ENCODE assay signal across 8 mouse cellular contexts in the genomic region with DNA sequence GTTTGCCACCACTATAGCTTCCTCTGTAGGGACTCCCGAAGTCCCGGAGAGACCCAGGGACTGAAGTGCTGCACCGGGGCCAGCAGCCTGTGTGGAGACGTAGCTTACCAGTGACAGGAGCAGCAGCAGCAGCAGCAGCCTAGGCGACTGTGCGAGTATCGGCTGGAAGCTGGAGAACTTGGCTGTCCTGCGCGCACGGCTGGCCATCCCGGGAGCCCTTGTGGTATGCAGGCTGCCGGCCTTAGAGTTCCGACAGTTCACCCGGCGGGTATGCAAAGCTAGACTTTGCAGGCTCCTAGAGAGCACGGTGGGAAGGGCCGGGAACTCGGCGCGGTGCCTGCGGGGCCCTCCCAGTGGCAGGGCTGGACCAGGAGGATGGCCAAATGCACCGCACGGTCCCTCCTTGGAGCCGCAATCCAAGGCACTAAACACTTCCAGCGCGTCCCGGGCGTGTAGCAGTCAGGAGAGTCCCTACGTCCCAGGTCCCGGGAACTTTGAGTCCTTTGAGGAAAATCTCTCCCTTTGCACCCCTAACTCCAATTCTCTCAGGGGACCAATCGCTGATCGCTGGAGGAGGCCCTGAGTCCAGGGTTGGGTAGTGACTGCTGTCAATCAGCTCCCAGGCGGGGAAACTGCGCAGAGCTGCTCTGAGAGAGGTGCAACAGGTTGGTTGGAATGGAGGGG. TPM values are rescaled to one million over a fixed set of nuclear protein-coding genes. Genes with fewer than 3 reads are reported as not detected.
DNase-seq lines count a peak whose midpoint lies in the region; ATAC-seq and TF ChIP-seq lines count a peak whose summit lies in the region.

A gene (minus strand): TSS at position 478 of the 684 bp plus-strand sequence.

- WGBS in hindbrain, embryonic 14.5 days, result under 1% methylated on average over 34 of the region's 34 CpGs

- no peak for TF ChIP-seq CTCF in G1E (IDR thresholded peaks at IDR 0.05; ENCODE audit: low read depth, low read length)
- TF ChIP-seq CTCF in brain, embryonic 14.5 days (IDR thresholded peaks at IDR 0.05; ENCODE audit: borderline replicate concordance, extremely low read depth, insufficient read depth, insufficient read length), result no peak
- no peak for TF ChIP-seq CTCF in gastrocnemius, adult 2 months (IDR thresholded peaks at IDR 0.05)

- intact Hi-C loops in gastrocnemius, adult 2 months (cut with DNase I), result loop anchor here (2.0 to 5.0 kb wide), 2 partner anchors 66 to 130 kb away; no protein-coding TSS in a partner anchor

- H3K27me3 ChIP-seq in G1E (ENCODE audit: insufficient read depth, low read length), result no peaks in the 10 kb centered on the region
- H3K27me3 ChIP-seq in hindbrain, embryonic 14.5 days (ENCODE audit: control insufficient read depth, insufficient read depth, low read length), result peaks cover 37% of the 10 kb centered on the region

- H3K4me3 ChIP-seq in G1E (ENCODE audit: low read depth, low read length), result peak within 1 kb of the TSS; percentile 9; the same call in 1 of the 2 replicates
- peak within 1 kb of the TSS; percentile 85 for H3K4me3 ChIP-seq in gastrocnemius, adult 2 months
- H3K4me3 ChIP-seq in hindbrain, embryonic 14.5 days (replicated peaks; ENCODE audit: low read length), result peak within 1 kb of the TSS; percentile 41

- peak within 1 kb of the TSS; percentile 52 for H3K9ac ChIP-seq in hindbrain, embryonic 14.5 days

- ATAC-seq in G1E (ENCODE audit: extremely low read depth, insufficient number of reproducible peaks, low FRiP score, poor library complexity, severe bottlenecking), result no peak
- peak; percentile 93 for ATAC-seq in hindbrain, embryonic 14.5 days (ENCODE audit: low FRiP score)
- ATAC-seq in inflammation-experienced regulatory T-cells, adult 6 months, result no peak

- no peaks in the 10 kb centered on the region for H3K36me3 ChIP-seq in G1E (replicated peaks)
- H3K36me3 ChIP-seq in hindbrain, embryonic 14.5 days (replicated peaks; ENCODE audit: control insufficient read depth, insufficient read depth), result no peaks in the 10 kb centered on the region

- H3K27ac ChIP-seq in gastrocnemius, adult 2 months, result peak within 1 kb of the TSS; percentile 29; the same call in 1 of the 2 replicates
- H3K27ac ChIP-seq in hindbrain, embryonic 14.5 days, result no peak within 1 kb of the TSS

- peaks cover 61% of the 10 kb centered on the region for H3K9me3 ChIP-seq in G1E (replicated peaks)
- H3K9me3 ChIP-seq in hindbrain, embryonic 14.5 days (ENCODE audit: control insufficient read depth, low read length), result 0 out of 2 replicates have a peak, but pooled peaks cover 6% of the 10 kb centered on the region

- no peak for TF ChIP-seq POLR2A in brain, embryonic 14.5 days (IDR thresholded peaks at IDR 0.05; ENCODE audit: borderline replicate concordance, extremely low read depth, insufficient read depth, insufficient read length, poor library complexity, severe bottlenecking)

- no peaks in the 10 kb centered on the region for H3K4me1 ChIP-seq in G1E (ENCODE audit: insufficient read depth, low read depth, low read length)
- H3K4me1 ChIP-seq in hindbrain, embryonic 14.5 days (replicated peaks; ENCODE audit: control insufficient read depth, insufficient read depth, low read length), result peaks cover 14% of the 10 kb centered on the region

- DNase-seq in G1E (ENCODE audit: low spot score), result no peak
- peak; percentile 94 for DNase-seq in brain, embryonic 14.5 days (ENCODE audit: low read depth)
- peak; percentile 80 for DNase-seq in gastrocnemius, adult 2 months
- DNase-seq in hindbrain, embryonic 14.5 days (ENCODE audit: low spot score), result peak; percentile 74
- DNase-seq in layer of hippocampus, postnatal 36 days, result peak; percentile 48 to 61
- peak; percentile 73 to 79 for DNase-seq in lung, postnatal 4 days
- DNase-seq in skeletal muscle tissue, adult 2 months (ENCODE audit: low read depth, low spot score), result peak; percentile 25

- peak within 1 kb of the TSS; percentile 98 for H3K4me2 ChIP-seq in hindbrain, embryonic 14.5 days (replicated peaks)

RNA-seq across cellular contexts. Expression of the gene that starts here (rescaled TPM):
- total RNA-seq in G1E (2014; fragmentation: Nextera tagmentation) (not detected in 2 replicates), G1E (2017) (0.12 and 0.16 TPM in 2 replicates)
- polyA plus RNA-seq in G1E (2012), result not detected in 2 replicates
- 2.5 and 5.8 TPM in 2 replicates for polyA plus RNA-seq in brain, embryonic 14.5 days (2012; rRNA removed)
- 1 to 10 TPM in 1 of 2 experiments, under 1 TPM in 1; 0.94 to 3.9 TPM for total RNA-seq in gastrocnemius, adult 2 months (2021)
- polyA plus RNA-seq in hindbrain, embryonic 14.5 days (2014; fragmentation: Nextera tagmentation; extraction: Ambion mirVana), result 1.9 and 2.7 TPM in 2 replicates
- 1 to 10 TPM; 2.1 to 2.5 TPM for total RNA-seq in layer of hippocampus, postnatal 36 days (2021)
- not detected for polyA plus RNA-seq in inflammation-experienced regulatory T-cells, adult 6 months (2017; shearing (Covaris generic))

Comparison
In these comparisons a context has a peak if more than half of its experiments do, and no peak if none do; other contexts are left out.
1. H3K4me3 ChIP-seq: peak in every context shown above with its lines; median percentile 85 in gastrocnemius, adult 2 months; 41 in hindbrain, embryonic 14.5 days; 9 in G1E.